Mouse (Mus musculus): ENCODE results near the gene C1qtnf1. TPM values are rescaled to one million over a fixed set of nuclear protein-coding genes. Genes with fewer than 3 reads are reported as not detected.

C1qtnf1 gene
- polyA plus RNA-seq, 1 experiment from 2014 or later, result 2.5 TPM

- WGBS, result 32% methylated on average over 12 of the region's 12 CpGs
- peak overlapping the region; percentile 67; the same call in 1 of the 2 replicates for H3K27ac ChIP-seq (ENCODE audit: low read depth, low read length)
- no peak overlapping the region for H3K9ac ChIP-seq (ENCODE audit: low read length)
- no peak overlapping the region for H3K4me2 ChIP-seq (ENCODE audit: low read depth)
- H3K36me3 ChIP-seq (ENCODE audit: control insufficient read depth, insufficient read depth, low read length), result no peaks in the 10 kb centered on the region
- no peak overlapping the region for H3K4me3 ChIP-seq (ENCODE audit: low read depth, low read length)
- no peaks in the 10 kb centered on the region for H3K9me3 ChIP-seq (ENCODE audit: control insufficient read depth, low read length)
- H3K27me3 ChIP-seq (ENCODE audit: control insufficient read depth, insufficient read depth, low read length), result no peaks in the 10 kb centered on the region
- peaks cover 6% of the 10 kb centered on the region; the same call in 1 of the 2 replicates for H3K4me1 ChIP-seq (ENCODE audit: control insufficient read depth, insufficient read depth, low read length)
- DNase-seq (ENCODE audit: low spot score) (peak; percentile 42), ATAC-seq (ENCODE audit: insufficient read depth, low FRiP score, low TSS enrichment) (peak; percentile 45; the same call in 1 of the 2 replicates)
These were observed 42.4 kb downstream of the C1qtnf1 start for GRCm38 (mm10) chr11:118470234-118470966.

- ATAC-seq (ENCODE audit: insufficient read depth, low FRiP score, low TSS enrichment) (no peak), DNase-seq (ENCODE audit: low spot score) (no peak)
- 61% methylated on average over 13 of the region's 13 CpGs for WGBS
- H3K4me1 ChIP-seq (ENCODE audit: control insufficient read depth, insufficient read depth, low read length), result peaks cover 6% of the 10 kb centered on the region; the same call in 1 of the 2 replicates
- H3K9ac ChIP-seq (ENCODE audit: low read length), result no peak overlapping the region
- H3K4me3 ChIP-seq (ENCODE audit: low read depth, low read length), result no peak overlapping the region
- H3K27ac ChIP-seq (ENCODE audit: low read depth, low read length), result no peak overlapping the region
- H3K9me3 ChIP-seq (ENCODE audit: control insufficient read depth, low read length), result no peaks in the 10 kb centered on the region
- no peak overlapping the region for H3K4me2 ChIP-seq (ENCODE audit: low read depth)
- H3K36me3 ChIP-seq (ENCODE audit: control insufficient read depth, insufficient read depth, low read length), result no peaks in the 10 kb centered on the region
- no peaks in the 10 kb centered on the region for H3K27me3 ChIP-seq (ENCODE audit: control insufficient read depth, insufficient read depth, low read length)
These were observed 43.7 kb downstream of the C1qtnf1 start for GRCm38 (mm10) chr11:118471676-118472075.

DNA sequence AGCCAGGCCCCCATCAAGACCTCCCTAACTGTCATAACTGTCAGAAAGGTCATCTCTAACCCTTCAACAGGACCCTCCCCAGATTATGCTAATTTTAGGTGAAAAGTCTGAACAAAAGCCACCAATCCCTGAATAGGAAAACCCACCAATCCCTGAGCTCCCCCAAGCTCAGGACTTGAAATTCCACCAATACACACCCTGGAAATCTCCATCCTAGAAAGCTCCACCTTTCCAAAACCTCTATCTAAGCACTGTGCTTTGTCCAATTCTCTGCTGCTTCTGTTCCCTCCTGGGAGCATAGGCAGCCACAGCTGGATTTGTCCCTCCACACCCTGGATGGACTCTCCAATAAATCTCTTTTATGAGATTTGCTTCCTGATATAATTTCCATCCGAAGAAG, 45.2 kb downstream of the C1qtnf1 start:
- ATAC-seq (ENCODE audit: insufficient read depth, low FRiP score, low TSS enrichment) (no peak), DNase-seq (ENCODE audit: low spot score) (no peak)
- H3K36me3 ChIP-seq (ENCODE audit: control insufficient read depth, insufficient read depth, low read length), result no peaks in the 10 kb centered on the region
- no peak overlapping the region for H3K27ac ChIP-seq (ENCODE audit: low read depth, low read length)
- no peaks in the 10 kb centered on the region for H3K27me3 ChIP-seq (ENCODE audit: control insufficient read depth, insufficient read depth, low read length)
- H3K4me2 ChIP-seq (ENCODE audit: low read depth), result no peak overlapping the region
- no peak overlapping the region for H3K9ac ChIP-seq (ENCODE audit: low read length)
- H3K4me3 ChIP-seq (ENCODE audit: low read depth, low read length), result no peak overlapping the region
- H3K4me1 ChIP-seq (ENCODE audit: control insufficient read depth, insufficient read depth, low read length), result peaks cover 9% of the 10 kb centered on the region; the same call in 1 of the 2 replicates
- 95% methylated on average over 1 of the region's 1 CpGs for WGBS
- H3K9me3 ChIP-seq (ENCODE audit: control insufficient read depth, low read length), result no peaks in the 10 kb centered on the region

DNA sequence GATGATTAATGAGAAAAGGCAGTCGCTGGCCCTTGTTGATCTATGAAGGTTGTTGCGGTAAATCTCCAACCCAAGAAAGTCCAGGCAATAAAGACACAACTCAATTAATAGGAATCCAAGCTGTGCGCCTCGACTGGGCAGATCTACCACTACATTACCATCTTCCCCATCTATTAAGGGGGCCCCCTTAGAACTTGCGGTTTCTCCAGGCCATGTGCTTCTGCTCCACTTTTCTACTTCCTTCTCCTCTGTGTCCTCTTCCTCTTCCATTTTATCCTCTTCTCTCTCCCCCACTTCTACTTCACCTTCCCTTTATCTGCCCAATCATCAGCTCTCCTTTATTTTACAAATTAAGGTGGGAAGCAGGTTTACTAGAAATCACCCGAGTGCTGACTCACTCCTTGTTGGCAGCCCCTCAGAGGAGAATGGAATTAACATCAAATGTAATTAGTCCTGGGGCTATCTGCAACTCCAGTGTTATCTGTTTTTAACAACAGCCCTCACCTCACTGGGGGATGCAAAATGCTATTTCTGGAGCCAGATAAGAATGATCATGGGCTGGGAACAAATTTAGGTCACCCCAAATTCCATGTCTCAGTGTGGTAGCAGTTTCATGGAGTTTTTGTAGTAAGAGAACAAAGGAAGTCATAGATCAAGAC, 46.0 kb downstream of the C1qtnf1 start:
- WGBS, result 76% methylated on average over 6 of the region's 6 CpGs
- Histone ChIP-seq H3K27ac (ENCODE audit: low read depth, low read length) (no peak overlapping the region), H3K4me2 (ENCODE audit: low read depth) (no peak overlapping the region), H3K27me3 (ENCODE audit: control insufficient read depth, insufficient read depth, low read length) (no peaks in the 10 kb centered on the region), H3K4me1 (ENCODE audit: control insufficient read depth, insufficient read depth, low read length) (peaks cover 9% of the 10 kb centered on the region; the same call in 1 of the 2 replicates), H3K36me3 (ENCODE audit: control insufficient read depth, insufficient read depth, low read length) (no peaks in the 10 kb centered on the region), H3K9me3 (ENCODE audit: control insufficient read depth, low read length) (no peaks in the 10 kb centered on the region), H3K4me3 (ENCODE audit: low read depth, low read length) (no peak overlapping the region), H3K9ac (ENCODE audit: low read length) (no peak overlapping the region)
- DNase-seq (ENCODE audit: low spot score) (no peak), ATAC-seq (ENCODE audit: insufficient read depth, low FRiP score, low TSS enrichment) (no peak)

DNA sequence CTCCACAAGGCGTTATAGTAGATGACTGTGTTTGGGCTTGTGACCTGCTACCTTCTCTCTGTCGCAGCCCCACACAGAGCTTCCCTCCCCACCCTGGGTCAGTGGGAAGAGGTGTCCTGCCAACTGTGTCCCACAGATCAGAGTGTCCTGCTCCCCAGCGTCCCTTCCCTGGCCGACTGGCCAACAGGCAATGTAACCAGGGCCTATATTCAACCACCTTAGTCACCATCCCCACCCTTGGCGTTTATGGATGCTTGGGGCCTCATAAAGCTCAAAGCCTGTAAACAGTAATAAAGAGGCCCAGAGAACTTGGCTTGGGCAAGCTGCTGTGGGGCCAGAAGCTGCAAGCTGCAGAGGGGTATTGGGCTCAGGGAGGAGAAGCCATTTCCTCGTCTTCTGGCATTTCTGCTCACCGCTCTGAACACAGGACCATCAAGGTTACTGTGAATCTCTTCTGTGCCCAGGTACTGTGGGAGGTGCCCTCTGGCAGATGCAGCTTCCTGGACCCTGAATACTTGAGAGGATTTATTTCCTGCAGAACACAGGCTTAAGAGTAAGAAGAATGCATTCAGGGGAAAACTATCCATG, 47.6 kb downstream of the C1qtnf1 start:
- Histone ChIP-seq H3K4me3 (ENCODE audit: low read depth, low read length) (no peak overlapping the region), H3K4me2 (ENCODE audit: low read depth) (no peak overlapping the region), H3K9ac (ENCODE audit: low read length) (no peak overlapping the region), H3K36me3 (ENCODE audit: control insufficient read depth, insufficient read depth, low read length) (no peaks in the 10 kb centered on the region), H3K9me3 (ENCODE audit: control insufficient read depth, low read length) (no peaks in the 10 kb centered on the region), H3K27me3 (ENCODE audit: control insufficient read depth, insufficient read depth, low read length) (no peaks in the 10 kb centered on the region), H3K27ac (ENCODE audit: low read depth, low read length) (no peak overlapping the region), H3K4me1 (ENCODE audit: control insufficient read depth, insufficient read depth, low read length) (0 out of 2 replicates have a peak, but pooled peaks cover 3% of the 10 kb centered on the region)
- DNase-seq (ENCODE audit: low spot score) (no peak), ATAC-seq (ENCODE audit: insufficient read depth, low FRiP score, low TSS enrichment) (no peak)
- 54% methylated on average over 7 of the region's 7 CpGs for WGBS

DNA sequence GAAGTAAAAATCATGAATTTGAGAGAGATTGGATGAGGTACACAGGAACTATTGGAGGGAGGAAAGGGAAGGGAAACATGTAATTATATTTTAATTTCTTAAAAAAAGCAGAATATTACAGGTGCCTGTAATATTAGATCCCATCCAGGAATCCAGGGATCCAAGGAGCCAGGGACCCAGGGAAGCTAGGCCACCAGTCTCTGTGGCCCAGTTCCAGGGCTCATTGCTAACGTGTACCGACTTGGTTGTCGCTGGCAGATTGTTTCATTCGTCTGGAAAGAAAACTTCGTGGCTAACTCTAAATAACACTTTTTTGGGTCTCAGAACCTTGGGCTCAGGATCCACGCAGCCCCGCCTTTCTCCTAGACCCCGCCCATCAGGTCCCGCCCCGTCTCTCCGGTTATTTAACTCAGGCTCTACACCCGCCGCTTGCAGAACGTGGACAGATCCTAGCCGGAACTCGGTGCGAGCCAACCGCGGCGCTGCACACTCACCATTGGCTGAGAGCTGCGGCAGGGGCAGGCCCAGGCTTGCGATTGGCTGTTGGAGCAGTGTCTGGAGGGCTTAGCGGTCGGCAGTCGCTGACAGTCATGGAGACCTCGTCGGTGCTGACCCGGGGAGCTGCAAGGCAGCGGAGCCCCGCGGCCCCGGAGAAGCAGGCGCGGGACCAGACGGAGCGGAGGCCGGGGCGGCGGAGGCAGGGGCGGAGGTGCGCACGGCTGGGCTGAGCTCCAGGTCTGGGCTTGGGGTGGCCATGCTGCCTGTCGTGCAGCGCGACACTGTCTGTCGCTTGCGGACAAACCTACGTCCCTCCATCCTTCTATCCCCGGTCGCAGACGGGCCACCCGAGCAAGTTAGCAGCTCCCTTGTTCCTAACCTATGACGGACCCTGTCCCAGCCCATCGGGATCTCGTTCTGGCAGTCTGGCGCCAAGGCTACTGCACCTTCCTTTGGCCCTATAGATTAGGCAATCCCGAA, 48.7 kb downstream of the C1qtnf1 start, which contains the start of gene Engase:
Gene Engase, plus strand, starts transcription at position 434 of the 978 bp plus-strand sequence.
- H3K9ac ChIP-seq (ENCODE audit: low read length), result peak within 1 kb of the TSS; percentile 66
- H3K36me3 ChIP-seq (ENCODE audit: control insufficient read depth, insufficient read depth, low read length), result no peaks in the 10 kb centered on the region
- no peak within 1 kb of the TSS for H3K27ac ChIP-seq (ENCODE audit: low read depth, low read length)
- under 1% methylated on average over 56 of the region's 57 CpGs for WGBS
- H3K4me2 ChIP-seq (ENCODE audit: low read depth), result peak within 1 kb of the TSS; percentile 87
- H3K4me3 ChIP-seq (ENCODE audit: low read depth, low read length), result peak within 1 kb of the TSS; percentile 66
- ATAC-seq (ENCODE audit: insufficient read depth, low FRiP score, low TSS enrichment) (peak; percentile 99), DNase-seq (ENCODE audit: low spot score) (peak; percentile 95)
- no peaks in the 10 kb centered on the region for H3K9me3 ChIP-seq (ENCODE audit: control insufficient read depth, low read length)
- H3K27me3 ChIP-seq (ENCODE audit: control insufficient read depth, insufficient read depth, low read length), result no peaks in the 10 kb centered on the region
- H3K4me1 ChIP-seq (ENCODE audit: control insufficient read depth, insufficient read depth, low read length), result 0 out of 2 replicates have a peak, but pooled peaks cover 3% of the 10 kb centered on the region

DNA sequence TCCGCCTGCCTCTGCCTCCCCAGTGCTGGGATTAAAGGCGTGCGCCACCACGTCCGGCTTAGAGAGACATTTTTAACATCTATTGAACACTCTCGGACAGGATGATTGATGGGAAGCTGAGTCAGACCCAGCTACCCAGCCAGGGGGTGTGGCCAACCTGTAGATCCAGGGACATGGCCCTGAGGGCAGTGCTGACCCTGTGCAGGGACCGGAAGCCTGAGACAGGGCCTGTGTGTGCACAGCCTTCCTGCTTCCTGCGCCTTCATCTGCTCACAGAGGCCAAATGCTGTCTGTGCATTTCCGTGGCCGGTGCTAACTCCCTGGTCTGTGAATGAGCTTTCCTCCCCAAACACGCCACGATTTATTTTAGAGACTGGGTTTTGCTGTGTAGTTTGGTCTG, 51.8 kb downstream of the C1qtnf1 start:
- Histone ChIP-seq H3K4me3 (ENCODE audit: low read depth, low read length) (no peak overlapping the region), H3K4me2 (ENCODE audit: low read depth) (no peak overlapping the region), H3K36me3 (ENCODE audit: control insufficient read depth, insufficient read depth, low read length) (no peaks in the 10 kb centered on the region), H3K4me1 (ENCODE audit: control insufficient read depth, insufficient read depth, low read length) (0 out of 2 replicates have a peak, but pooled peaks cover 3% of the 10 kb centered on the region), H3K27ac (ENCODE audit: low read depth, low read length) (no peak overlapping the region), H3K9ac (ENCODE audit: low read length) (no peak overlapping the region), H3K27me3 (ENCODE audit: control insufficient read depth, insufficient read depth, low read length) (no peaks in the 10 kb centered on the region), H3K9me3 (ENCODE audit: control insufficient read depth, low read length) (no peaks in the 10 kb centered on the region)
- DNase-seq (ENCODE audit: low spot score) (no peak), ATAC-seq (ENCODE audit: insufficient read depth, low FRiP score, low TSS enrichment) (no peak)
- WGBS, result 82% methylated on average over 11 of the region's 12 CpGs

GRCm38 (mm10) chr11:118481231-118481630, 53.2 kb downstream of the C1qtnf1 start:
- Histone ChIP-seq H3K27me3 (ENCODE audit: control insufficient read depth, insufficient read depth, low read length) (no peaks in the 10 kb centered on the region), H3K4me2 (ENCODE audit: low read depth) (no peak overlapping the region), H3K36me3 (ENCODE audit: control insufficient read depth, insufficient read depth, low read length) (no peaks in the 10 kb centered on the region), H3K9me3 (ENCODE audit: control insufficient read depth, low read length) (no peaks in the 10 kb centered on the region), H3K4me3 (ENCODE audit: low read depth, low read length) (no peak overlapping the region), H3K27ac (ENCODE audit: low read depth, low read length) (no peak overlapping the region), H3K4me1 (ENCODE audit: control insufficient read depth, insufficient read depth, low read length) (0 out of 2 replicates have a peak, but pooled peaks cover 3% of the 10 kb centered on the region), H3K9ac (ENCODE audit: low read length) (no peak overlapping the region)
- no peak for ATAC-seq (ENCODE audit: insufficient read depth, low FRiP score, low TSS enrichment)
- no peak for DNase-seq (ENCODE audit: low spot score)
- 93% methylated on average over 11 of the region's 11 CpGs for whole genome bisulfite sequencing

Data from neural tube, embryonic 11.5 days (tissue).